Mouse (Mus musculus): Measurements from ENCODE around the gene Lrmda. TPM values are rescaled to one million over a fixed set of nuclear protein-coding genes. Genes with fewer than 3 reads are reported as not detected.

Lrmda gene
- polyA plus RNA-seq, 1 experiment = not detected

- TF ChIP-seq CTCF (IDR thresholded peaks at IDR 0.05; ENCODE audit: borderline replicate concordance, extremely low read depth, insufficient read depth, insufficient read length) (no peak), POLR2A (IDR thresholded peaks at IDR 0.05; ENCODE audit: borderline replicate concordance, extremely low read depth, insufficient read depth, insufficient read length, poor library complexity, severe bottlenecking) (no peak)
- no peak for DNase-seq (ENCODE audit: low read depth)
Measured at GRCm38 (mm10) chr14:22210601-22211000, 191.1 kb downstream of the Lrmda start.

GRCm38 (mm10) chr14:22218183-22218582 is 198.7 kb downstream of the Lrmda start:
- TF ChIP-seq CTCF (IDR thresholded peaks at IDR 0.05; ENCODE audit: borderline replicate concordance, extremely low read depth, insufficient read depth, insufficient read length) = no peak
- no peak for TF ChIP-seq POLR2A (IDR thresholded peaks at IDR 0.05; ENCODE audit: borderline replicate concordance, extremely low read depth, insufficient read depth, insufficient read length, poor library complexity, severe bottlenecking)
- DNase-seq (ENCODE audit: low read depth) = no peak

- DNase-seq (ENCODE audit: low read depth) = no peak
- no peak for TF ChIP-seq POLR2A (IDR thresholded peaks at IDR 0.05; ENCODE audit: borderline replicate concordance, extremely low read depth, insufficient read depth, insufficient read length, poor library complexity, severe bottlenecking)
- no peak for TF ChIP-seq CTCF (IDR thresholded peaks at IDR 0.05; ENCODE audit: borderline replicate concordance, extremely low read depth, insufficient read depth, insufficient read length)
Measured at GRCm38 (mm10) chr14:22222038-22222437, 202.5 kb downstream of the Lrmda start.

DNA sequence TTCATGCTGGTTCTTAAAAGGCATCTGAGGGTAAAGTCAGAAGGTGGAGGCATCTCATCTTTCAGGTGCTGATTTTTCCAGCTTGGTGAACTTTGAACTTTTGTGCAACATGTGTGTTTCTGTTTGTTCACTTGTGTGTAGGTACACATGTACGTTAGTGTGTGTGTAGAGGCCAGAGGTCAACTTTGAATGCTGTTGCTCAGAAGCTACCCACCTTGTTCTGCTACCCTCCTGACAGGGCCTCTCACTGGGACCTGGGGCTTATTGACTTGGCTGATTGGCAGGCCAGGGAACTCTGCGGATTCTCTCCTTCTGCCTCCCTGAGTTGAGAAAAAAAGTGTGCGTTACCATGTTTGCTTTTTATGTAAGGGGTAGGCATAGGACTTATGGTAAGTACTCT is 203.1 kb downstream of the Lrmda start:
- no peak for TF ChIP-seq POLR2A (IDR thresholded peaks at IDR 0.05; ENCODE audit: borderline replicate concordance, extremely low read depth, insufficient read depth, insufficient read length, poor library complexity, severe bottlenecking)
- TF ChIP-seq CTCF (IDR thresholded peaks at IDR 0.05; ENCODE audit: borderline replicate concordance, extremely low read depth, insufficient read depth, insufficient read length) = no peak

DNA sequence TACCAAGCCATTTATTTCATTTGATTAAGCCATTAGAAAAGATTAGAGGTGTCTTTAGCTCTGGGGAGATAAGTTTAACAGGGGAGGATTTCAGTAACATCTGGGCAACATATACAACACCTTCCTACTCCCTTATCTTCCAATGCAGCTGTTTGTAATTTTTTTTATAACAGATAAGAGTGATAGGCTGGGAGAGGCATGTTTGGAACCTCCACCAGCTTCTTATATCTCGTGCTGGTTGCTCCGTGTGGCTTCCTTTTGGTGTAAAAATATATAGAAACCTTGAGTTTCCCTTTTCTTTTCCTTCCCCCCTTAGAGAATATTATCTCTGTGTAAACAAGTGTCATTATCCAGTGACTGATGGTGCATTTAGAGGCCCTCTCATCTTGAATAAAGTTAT is 206.7 kb downstream of the Lrmda start:
- no peak for DNase-seq (ENCODE audit: low read depth)
- TF ChIP-seq CTCF (IDR thresholded peaks at IDR 0.05; ENCODE audit: borderline replicate concordance, extremely low read depth, insufficient read depth, insufficient read length) = no peak
- no peak for TF ChIP-seq POLR2A (IDR thresholded peaks at IDR 0.05; ENCODE audit: borderline replicate concordance, extremely low read depth, insufficient read depth, insufficient read length, poor library complexity, severe bottlenecking)

More for the DNA sequence above, 203.1 kb downstream of the Lrmda start:
- no peak for DNase-seq (ENCODE audit: low read depth)

GRCm38 (mm10) chr14:22228253-22228968 is 208.9 kb downstream of the Lrmda start:
- no peak for TF ChIP-seq POLR2A (IDR thresholded peaks at IDR 0.05; ENCODE audit: borderline replicate concordance, extremely low read depth, insufficient read depth, insufficient read length, poor library complexity, severe bottlenecking)
- TF ChIP-seq CTCF (IDR thresholded peaks at IDR 0.05; ENCODE audit: borderline replicate concordance, extremely low read depth, insufficient read depth, insufficient read length) = no peak

GRCm38 (mm10) chr14:22240315-22240714 is 220.8 kb downstream of the Lrmda start:
- TF ChIP-seq CTCF (IDR thresholded peaks at IDR 0.05; ENCODE audit: borderline replicate concordance, extremely low read depth, insufficient read depth, insufficient read length) = no peak
- no peak for TF ChIP-seq POLR2A (IDR thresholded peaks at IDR 0.05; ENCODE audit: borderline replicate concordance, extremely low read depth, insufficient read depth, insufficient read length, poor library complexity, severe bottlenecking)
- DNase-seq (ENCODE audit: low read depth) = peak; percentile 50

More at GRCm38 (mm10) chr14:22228253-22228968, 208.9 kb downstream of the Lrmda start:
- no peak for DNase-seq (ENCODE audit: low read depth)

DNA sequence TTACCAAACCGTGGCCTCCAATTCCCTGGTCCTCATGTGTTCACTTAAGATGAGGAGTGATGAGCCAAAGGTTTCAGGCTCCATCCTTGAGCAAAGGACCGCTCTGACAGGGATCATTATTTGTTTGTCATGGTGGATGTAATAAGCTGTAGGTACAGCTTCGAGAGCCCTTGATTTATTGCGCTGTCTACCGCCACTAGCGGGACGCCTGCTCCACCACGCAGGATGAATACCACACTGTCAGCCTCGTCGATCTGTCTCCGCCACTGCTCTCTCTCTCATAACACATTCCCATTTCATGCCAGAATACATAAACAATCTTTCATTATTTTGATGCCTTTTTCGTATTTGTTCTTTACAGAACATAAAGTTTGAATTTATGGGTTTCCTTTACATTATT is 235.9 kb downstream of the Lrmda start:
- TF ChIP-seq CTCF (IDR thresholded peaks at IDR 0.05; ENCODE audit: borderline replicate concordance, extremely low read depth, insufficient read depth, insufficient read length) (no peak), POLR2A (IDR thresholded peaks at IDR 0.05; ENCODE audit: borderline replicate concordance, extremely low read depth, insufficient read depth, insufficient read length, poor library complexity, severe bottlenecking) (no peak)
- peak; percentile 55 for DNase-seq (ENCODE audit: low read depth)

DNA sequence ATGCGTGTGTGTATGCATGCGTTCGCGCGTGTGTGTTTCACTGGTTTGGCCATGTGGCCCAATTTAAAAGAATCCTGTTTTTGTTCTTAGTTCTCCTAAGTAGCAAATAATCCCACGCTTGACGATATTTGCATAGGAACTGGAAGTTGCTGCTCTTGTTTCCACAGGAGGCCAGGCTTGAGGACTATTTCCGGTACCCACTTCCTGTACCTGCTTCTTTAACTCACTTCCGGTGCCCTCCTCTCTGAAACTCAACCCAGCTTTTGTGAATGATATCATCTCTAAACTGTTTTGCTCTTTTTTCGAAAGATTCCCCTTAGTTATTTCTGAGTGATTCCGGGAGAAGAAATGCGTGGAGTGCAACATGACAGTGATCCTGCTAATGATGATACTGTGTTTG is 236.8 kb downstream of the Lrmda start:
- DNase-seq (ENCODE audit: low read depth) = no peak

DNA sequence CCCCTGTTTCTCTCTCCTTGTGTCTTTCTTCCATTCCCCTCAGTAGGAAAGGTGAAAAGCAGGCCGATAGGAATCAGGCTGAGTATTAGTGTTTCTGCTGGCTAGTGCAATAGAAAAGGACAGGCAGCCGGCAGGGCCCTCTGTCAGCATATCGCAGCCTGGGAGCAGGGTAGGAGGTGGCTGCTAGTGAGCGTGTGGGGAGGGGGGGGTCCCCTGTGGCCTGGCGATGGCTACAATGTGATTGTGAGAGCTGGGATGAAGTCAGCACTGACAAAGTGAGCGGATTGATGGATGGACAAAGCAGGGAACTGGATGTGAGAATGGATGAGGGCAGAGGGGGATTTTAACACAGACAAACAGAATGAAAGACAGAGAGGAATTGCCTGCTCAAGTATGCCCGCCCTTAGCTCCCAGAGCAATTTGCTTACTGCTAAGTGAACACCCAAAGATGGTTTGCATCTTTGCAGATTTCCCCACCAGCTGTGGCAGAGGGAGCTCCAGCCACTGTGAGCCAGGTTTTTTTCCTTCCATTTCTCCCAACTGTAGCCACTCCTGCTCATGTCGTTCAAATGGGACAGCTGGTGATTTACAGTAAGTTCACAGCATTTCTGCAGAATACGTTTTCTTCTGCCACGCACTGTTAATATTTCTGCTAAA is 240.0 kb downstream of the Lrmda start:
- peak; percentile 74 for DNase-seq (ENCODE audit: low read depth)

More for the DNA sequence above, 236.8 kb downstream of the Lrmda start:
- TF ChIP-seq POLR2A (IDR thresholded peaks at IDR 0.05; ENCODE audit: borderline replicate concordance, extremely low read depth, insufficient read depth, insufficient read length, poor library complexity, severe bottlenecking) = no peak
- TF ChIP-seq CTCF (IDR thresholded peaks at IDR 0.05; ENCODE audit: borderline replicate concordance, extremely low read depth, insufficient read depth, insufficient read length) = no peak

GRCm38 (mm10) chr14:22260033-22260419 is 240.5 kb downstream of the Lrmda start:
- no peak for TF ChIP-seq CTCF (IDR thresholded peaks at IDR 0.05; ENCODE audit: borderline replicate concordance, extremely low read depth, insufficient read depth, insufficient read length)
- no peak for DNase-seq (ENCODE audit: low read depth)

More for the DNA sequence above, 240.0 kb downstream of the Lrmda start:
- TF ChIP-seq CTCF (IDR thresholded peaks at IDR 0.05; ENCODE audit: borderline replicate concordance, extremely low read depth, insufficient read depth, insufficient read length) (no peak), POLR2A (IDR thresholded peaks at IDR 0.05; ENCODE audit: borderline replicate concordance, extremely low read depth, insufficient read depth, insufficient read length, poor library complexity, severe bottlenecking) (no peak)
